Comparison of ENCODE assay signal across 8 mouse cellular contexts in genomic region chr7:134224741-134225612, GRCm38 (mm10). TPM values are rescaled to one million over a fixed set of nuclear protein-coding genes. Genes with fewer than 3 reads are reported as not detected.
DNase-seq lines count a peak whose midpoint lies in the region; ATAC-seq and TF ChIP-seq lines count a peak whose summit lies in the region.

No protein-coding gene starts in this region.

- ATAC-seq in hindbrain, embryonic 14.5 days (ENCODE audit: low FRiP score), result peak; percentile 68; the same call in 1 of the 2 replicates

- H3K4me3 ChIP-seq in hindbrain, embryonic 14.5 days (replicated peaks; ENCODE audit: low read length), result peak overlapping the region; percentile 64
- peak overlapping the region; percentile 63 for H3K4me3 ChIP-seq in left cerebral cortex, adult 2 months

- under 1% methylated on average over 89 of the region's 90 CpGs for WGBS in hindbrain, embryonic 14.5 days

- TF ChIP-seq CTCF in left cerebral cortex, adult 2 months (IDR thresholded peaks at IDR 0.05), result no peak

- intact Hi-C loops in left cerebral cortex, adult 2 months (cut with DNase I), result loop anchor here (2.0 to 5.0 kb wide), 3 partner anchors 124 to 418 kb away; no protein-coding TSS in a partner anchor

- peak; percentile 60 for DNase-seq in R1 (ENCODE audit: low read depth, low spot score)
- DNase-seq in cerebellum, postnatal 36 days, result peak; percentile 19 to 31
- DNase-seq in gastrocnemius, adult 18-20 months (ENCODE audit: low spot score), result peak; percentile 25
- DNase-seq in hindbrain, embryonic 14.5 days (ENCODE audit: low spot score), result peak; percentile 54
- peak; percentile 47 to 59 for DNase-seq in left cerebral cortex, adult 2 months (ENCODE audit: extremely low spot score in 1 of 2, low spot score in 2 of 2)
- DNase-seq in lung, postnatal 4 days, result peak; percentile 79 to 89
- DNase-seq in right cerebral cortex, postnatal 4 days, result peak; percentile 68
- no peak for DNase-seq in B cell, adult 2 months

- H3K9ac ChIP-seq in hindbrain, embryonic 14.5 days, result peak overlapping the region; percentile 71

- H3K9me3 ChIP-seq in hindbrain, embryonic 14.5 days (ENCODE audit: control insufficient read depth, low read length), result no peaks in the 10 kb centered on the region

- H3K27ac ChIP-seq in hindbrain, embryonic 14.5 days, result peak overlapping the region; percentile 55
- H3K27ac ChIP-seq in left cerebral cortex, adult 2 months, result peak overlapping the region; percentile 34; the same call in 1 of the 2 replicates

- H3K27me3 ChIP-seq in hindbrain, embryonic 14.5 days (ENCODE audit: control insufficient read depth, insufficient read depth, low read length), result 0 out of 2 replicates have a peak, but pooled peaks cover 6% of the 10 kb centered on the region

- H3K36me3 ChIP-seq in hindbrain, embryonic 14.5 days (replicated peaks; ENCODE audit: control insufficient read depth, insufficient read depth), result no peaks in the 10 kb centered on the region

- H3K4me2 ChIP-seq in hindbrain, embryonic 14.5 days (replicated peaks), result peak overlapping the region; percentile 91

- H3K4me1 ChIP-seq in hindbrain, embryonic 14.5 days (replicated peaks; ENCODE audit: control insufficient read depth, insufficient read depth, low read length), result peaks cover 23% of the 10 kb centered on the region; the same call in 1 of the 2 replicates

RNA-seq across cellular contexts. Expression of gene Adam12, which starts 7.0 kb away (rescaled TPM):
- total RNA-seq in gastrocnemius, adult 18-20 months (2021), result under 1 TPM; 0.31 to 0.32 TPM
- 5.9 and 7.0 TPM in 2 replicates for polyA plus RNA-seq in hindbrain, embryonic 14.5 days (2014; fragmentation: Nextera tagmentation; extraction: Ambion mirVana)
- total RNA-seq in left cerebral cortex, adult 2 months (2021), result 1 to 10 TPM; 3.5 to 4.9 TPM

Comparison
In these comparisons a context has a peak if more than half of its experiments do, and no peak if none do; other contexts are left out.
1. DNase-seq: peak in R1 (single experiment), cerebellum, postnatal 36 days (2 of 2), gastrocnemius, adult 18-20 months (single experiment), hindbrain, embryonic 14.5 days (single experiment), left cerebral cortex, adult 2 months (2 of 2), lung, postnatal 4 days (2 of 2) and right cerebral cortex, postnatal 4 days (single experiment); none in B cell, adult 2 months (0 of 2).